Mouse (Mus musculus): ENCODE measurements around the gene Rchy1.

GRCm38 (mm10) chr5:91911384-91912106, 51.3 kb downstream of the Rchy1 start:
- TF ChIP-seq POLR2A (IDR thresholded peaks at IDR 0.05; ENCODE audit: insufficient read depth, low read depth, low read length): no peak
- no peak for TF ChIP-seq CTCF (IDR thresholded peaks at IDR 0.05; ENCODE audit: insufficient read depth, low read depth, low read length)
